Mouse (Mus musculus): ENCODE data around the gene Nlrp1b.

Gene Nlrp1b

GRCm38 (mm10) chr11:71230684-71231480 lies at the start of gene Nlrp1b:
Gene Nlrp1b, minus strand, starts transcription at chr11:71230733.
- DNase-seq (ENCODE audit: low spot score), result peak; percentile 22

DNA sequence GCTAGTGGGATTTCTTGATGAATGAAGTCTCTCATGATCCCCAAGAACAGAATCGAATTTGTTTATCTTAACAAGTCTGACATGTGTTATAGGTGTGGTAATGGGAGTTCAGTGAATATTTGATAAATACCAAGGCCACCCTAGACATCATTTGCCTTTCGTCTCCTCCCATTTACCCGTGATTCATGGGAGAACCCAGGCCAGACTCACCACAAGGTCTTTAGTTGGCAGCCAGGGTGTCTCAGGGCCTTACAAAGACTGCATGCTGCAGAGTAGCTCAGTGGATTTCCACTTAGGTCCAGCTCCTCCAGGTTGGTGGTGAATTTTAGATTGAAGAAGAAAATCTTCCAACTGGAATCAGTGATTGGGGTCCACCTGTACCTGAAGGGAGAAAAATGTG lies 30.5 kb upstream of the Nlrp1b start:
- no peak for DNase-seq (ENCODE audit: low spot score)

- DNase-seq (ENCODE audit: low spot score), result peak; percentile 22
Measured at GRCm38 (mm10) chr11:71251333-71251732, 20.8 kb upstream of the Nlrp1b start.

DNA sequence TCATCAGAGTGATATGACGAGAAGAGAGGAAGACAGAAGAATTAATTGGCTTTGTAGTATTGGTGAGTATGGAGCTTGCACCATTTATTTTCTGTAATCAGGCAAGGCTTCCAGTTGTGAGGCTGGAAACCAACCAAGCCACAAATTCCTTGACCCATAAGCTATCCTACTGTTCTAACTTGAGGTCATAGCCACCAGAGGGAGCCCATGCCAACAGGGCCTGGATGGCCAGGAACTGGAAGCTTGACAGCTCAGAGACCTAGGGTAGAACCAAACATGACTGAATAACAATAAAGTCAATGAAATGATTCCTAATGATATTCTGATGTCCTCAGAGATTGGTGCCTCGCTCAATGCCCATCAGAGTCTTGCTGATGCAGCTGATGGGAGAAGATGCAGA lies 5.9 kb downstream of the Nlrp1b start:
- peak; percentile 15 for DNase-seq (ENCODE audit: low spot score)

- no peak for DNase-seq (ENCODE audit: low spot score)
Measured at GRCm38 (mm10) chr11:71202703-71203102, 27.8 kb downstream of the Nlrp1b start.

- no peak for DNase-seq (ENCODE audit: low spot score)
Measured at GRCm38 (mm10) chr11:71199349-71199748, 31.2 kb downstream of the Nlrp1b start.

- no peak for DNase-seq (ENCODE audit: low spot score)
Measured at GRCm38 (mm10) chr11:71169633-71170032, 60.9 kb downstream of the Nlrp1b start.

DNA sequence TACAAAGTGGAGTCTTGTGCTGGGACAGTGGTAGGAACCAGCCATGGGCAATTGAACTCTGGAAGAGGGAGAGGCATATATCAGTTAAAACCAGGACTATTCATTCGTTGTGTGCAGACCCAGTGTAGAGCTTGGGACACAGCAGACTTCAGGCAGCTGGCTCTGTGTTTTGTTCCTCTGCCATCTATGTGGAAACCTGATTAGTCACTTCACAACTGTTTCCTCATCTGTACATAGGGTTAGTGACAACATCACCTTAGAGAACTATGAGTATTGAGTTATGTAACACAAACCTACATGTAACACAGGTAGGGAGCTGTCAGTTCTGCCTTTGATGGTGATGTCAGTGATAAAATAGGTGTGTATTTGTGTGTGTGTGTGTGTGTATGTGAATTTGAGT lies 66.4 kb downstream of the Nlrp1b start:
- DNase-seq (ENCODE audit: low spot score), result no peak

DNA sequence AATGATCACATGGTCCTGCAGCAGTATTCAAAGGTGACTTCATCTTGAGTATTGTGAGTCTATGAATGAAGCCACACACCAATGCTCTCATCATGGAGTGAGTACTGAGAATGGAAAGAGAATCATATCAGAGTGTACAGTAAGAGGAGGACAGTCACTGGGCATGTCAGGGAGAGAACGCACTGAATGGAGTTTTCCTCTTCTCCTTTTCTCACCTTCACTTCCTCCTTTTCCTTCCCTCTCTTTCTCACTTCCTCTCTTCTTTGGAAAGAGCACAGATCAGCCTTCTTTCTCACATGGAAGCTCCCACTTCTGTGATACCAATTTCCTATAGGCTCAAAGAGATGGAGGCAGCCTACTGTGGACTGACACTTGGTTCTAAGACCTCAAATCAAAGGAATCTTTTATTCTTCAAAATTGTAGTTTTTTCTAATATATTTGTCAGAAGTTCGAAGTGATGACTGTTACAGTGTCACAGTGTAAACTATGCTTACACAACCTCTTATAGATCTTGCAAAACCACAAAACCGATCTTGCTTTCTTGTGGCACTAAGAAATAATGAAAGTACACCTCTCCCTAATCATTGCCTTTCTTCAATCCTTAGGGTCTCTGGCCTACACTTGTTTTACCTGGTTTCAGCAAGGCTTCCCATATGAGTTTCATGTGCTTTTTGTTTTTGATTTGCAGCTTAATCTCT lies 70.9 kb downstream of the Nlrp1b start:
- no peak for DNase-seq (ENCODE audit: low spot score)

DNA sequence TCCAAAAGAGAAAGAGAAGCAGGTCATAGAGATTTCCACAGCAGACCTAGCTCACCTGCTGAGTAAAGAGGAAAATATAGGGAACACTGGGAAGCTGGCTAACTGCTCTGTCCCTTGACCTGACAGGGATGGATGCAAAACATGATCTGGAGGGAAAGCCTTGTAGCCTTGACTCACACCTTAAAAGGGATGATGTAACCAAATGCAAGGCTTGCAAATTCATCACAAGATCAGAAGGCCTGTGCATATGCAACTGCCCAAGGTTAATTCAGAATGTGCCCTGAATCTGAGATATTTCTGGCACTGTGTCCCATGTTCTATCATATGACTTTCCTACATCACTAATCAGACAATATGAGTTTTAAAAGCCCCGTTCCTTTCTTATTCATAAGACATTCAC lies 75.3 kb downstream of the Nlrp1b start:
- DNase-seq (ENCODE audit: low spot score), result no peak

GRCm38 (mm10) chr11:71144661-71145060 lies 85.9 kb downstream of the Nlrp1b start, which contains the start of gene Nlrp1a:
Gene Nlrp1a, minus strand, starts transcription at chr11:71144704.
- peak; percentile 8 for DNase-seq (ENCODE audit: low spot score)

DNA sequence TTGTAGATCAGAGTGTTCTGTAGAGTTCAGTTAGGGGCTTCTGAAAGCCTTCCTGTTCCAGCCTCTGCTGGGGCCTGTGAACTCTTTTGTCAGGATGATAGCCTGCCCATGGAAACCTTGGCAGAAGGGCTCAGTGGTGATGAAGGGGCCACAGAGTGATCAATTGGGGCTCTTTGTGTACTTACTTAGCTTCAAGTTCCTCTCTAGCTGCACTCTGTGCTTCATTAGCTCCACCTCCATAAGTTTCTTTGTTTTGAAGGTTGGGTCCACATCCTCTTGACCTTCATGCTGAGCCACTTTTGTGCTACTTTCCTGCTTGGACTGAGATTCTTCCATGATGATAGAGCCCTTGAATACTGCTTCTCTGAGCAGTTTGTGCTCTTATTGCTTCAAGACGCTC lies 88.5 kb downstream of the Nlrp1b start:
- no peak for DNase-seq (ENCODE audit: low spot score)

DNA sequence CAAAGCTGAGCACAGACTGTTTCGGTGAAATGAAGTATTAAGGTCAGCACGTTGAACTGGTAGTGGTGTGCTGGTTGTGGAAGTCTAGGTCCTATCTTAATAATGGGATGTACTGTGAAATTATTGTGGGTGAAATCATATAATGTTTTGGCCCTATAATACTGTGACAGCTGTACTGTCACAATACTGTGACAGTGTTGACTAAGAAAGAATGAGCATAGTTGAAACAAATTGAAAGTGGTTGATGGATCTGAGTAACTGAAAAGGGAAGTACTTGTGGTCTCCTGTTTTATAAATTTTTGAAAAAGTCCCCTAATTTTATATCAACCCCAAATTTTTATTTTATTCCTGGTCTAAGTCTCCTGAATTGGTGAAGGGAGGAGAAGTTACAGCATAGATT lies 123.4 kb downstream of the Nlrp1b start:
- DNase-seq (ENCODE audit: low spot score), result no peak

DNA sequence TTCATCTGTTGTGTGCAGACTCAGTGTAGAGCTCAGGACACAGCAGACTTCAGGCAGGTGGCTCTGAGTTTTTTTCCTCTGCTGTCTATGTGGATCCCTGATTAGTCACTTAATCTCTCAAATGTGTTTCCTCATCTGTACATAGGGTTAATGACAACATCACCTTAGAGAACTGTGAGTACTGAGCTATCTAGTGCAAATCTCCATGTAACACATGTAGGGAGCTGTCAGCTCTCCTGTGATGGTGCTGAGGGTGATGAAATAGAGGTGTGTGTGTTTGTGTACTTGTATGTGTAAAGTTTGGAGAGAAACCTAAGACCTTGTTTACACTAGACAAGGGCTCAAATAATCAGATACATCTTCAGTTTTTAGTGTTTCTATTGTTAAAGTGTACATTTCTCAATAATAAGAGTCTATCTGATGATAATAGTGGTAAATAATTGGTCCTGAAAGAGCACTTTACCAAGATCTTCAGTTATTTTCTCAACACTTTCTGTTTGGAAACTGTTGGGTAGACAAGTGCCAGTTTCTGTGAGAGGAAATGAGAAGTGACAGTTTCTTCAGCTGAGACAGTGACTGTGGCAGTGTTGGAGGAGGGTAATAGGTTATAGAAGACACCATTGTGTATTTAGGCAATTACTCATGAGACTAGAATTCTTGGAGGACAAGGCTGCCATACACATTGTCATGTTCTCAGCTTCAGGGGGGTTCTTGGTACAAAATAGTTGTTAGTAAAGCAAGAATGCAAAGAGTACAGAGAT lies 124.1 kb downstream of the Nlrp1b start:
- no peak for DNase-seq (ENCODE audit: low spot score)

GRCm38 (mm10) chr11:71103931-71104330 lies 126.6 kb downstream of the Nlrp1b start:
- no peak for DNase-seq (ENCODE audit: low spot score)

Measured in layer of hippocampus, adult 11-12 months (tissue).